Mouse (Mus musculus): ENCODE results near the gene Lrp1. TPM values are rescaled to one million over a fixed set of nuclear protein-coding genes. Genes with fewer than 3 reads are reported as not detected.

Gene Lrp1
- total RNA-seq, 4 experiments from 2014 or later: 212 to 271 (median 242) TPM

DNA sequence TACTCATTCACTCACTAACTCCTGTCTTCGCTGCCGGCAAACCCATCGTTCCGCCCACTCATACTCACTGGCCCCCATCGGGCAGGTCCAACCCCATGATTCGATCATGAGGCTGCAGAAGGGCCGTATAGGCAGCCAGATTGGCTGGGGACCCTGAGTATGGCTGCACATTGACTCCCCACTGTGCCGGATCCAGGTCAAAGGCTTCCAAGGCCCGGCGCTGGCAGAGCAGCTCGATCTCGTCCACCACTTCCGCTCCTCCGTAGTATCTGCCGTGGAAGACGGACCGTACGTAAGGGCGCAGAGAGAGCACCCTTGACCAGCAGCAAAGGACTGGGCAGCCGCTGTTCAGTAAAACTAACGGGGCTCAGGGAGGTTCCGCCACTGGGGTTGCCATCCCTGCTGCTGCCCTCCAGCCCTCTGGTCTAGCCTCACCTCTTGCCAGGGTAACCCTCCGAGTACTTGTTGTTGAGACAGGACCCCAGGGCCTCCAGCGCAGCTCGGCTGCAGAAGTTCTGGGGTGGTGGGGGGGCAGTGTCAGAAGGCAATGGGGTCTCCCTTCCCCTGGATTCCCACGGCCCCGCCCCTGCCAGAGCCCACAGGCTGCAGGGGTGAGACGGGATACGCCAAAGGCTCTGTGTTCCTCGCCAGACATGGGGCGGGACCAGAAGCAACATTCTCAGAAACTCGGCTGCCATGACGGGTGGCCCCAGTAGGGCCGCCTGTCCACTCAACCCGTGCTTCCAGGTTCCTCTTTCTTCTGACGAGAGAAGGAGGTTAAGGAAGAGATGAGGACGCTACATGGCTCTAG lies 100.8 kb downstream of the Lrp1 start:
- DNase-seq: no peak

DNA sequence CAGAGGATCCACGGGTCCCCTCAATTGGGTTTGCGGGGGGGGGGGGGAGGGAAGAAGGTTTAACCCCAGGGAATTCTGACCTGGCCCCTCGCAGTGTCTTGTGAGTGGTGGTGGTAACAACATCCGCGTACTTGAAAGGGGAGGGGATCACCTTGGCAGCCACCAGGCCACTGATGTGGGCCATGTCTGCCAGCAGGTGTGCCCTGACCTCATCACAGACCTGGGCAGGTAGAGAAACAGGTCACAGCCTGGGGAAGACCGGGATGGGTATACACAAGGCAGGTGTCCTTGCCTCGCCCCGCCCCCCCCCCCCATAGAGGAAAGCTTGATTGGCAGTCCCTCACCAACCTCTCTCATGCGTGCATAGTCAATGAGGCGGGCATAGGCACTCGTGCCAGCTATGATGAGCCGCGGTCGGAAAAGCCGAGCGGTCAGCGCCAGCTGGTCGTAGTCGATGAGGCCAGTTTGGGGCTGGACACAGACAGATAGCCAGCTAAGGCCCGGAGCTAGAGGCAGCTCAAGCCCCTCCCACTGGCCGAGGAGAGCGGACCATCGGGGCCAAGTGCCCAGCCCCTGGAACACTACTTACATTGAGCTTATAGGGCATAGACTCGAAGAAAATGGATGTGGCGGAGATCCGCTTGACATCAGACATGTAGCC lies 101.8 kb downstream of the Lrp1 start:
- no peak for DNase-seq

DNA sequence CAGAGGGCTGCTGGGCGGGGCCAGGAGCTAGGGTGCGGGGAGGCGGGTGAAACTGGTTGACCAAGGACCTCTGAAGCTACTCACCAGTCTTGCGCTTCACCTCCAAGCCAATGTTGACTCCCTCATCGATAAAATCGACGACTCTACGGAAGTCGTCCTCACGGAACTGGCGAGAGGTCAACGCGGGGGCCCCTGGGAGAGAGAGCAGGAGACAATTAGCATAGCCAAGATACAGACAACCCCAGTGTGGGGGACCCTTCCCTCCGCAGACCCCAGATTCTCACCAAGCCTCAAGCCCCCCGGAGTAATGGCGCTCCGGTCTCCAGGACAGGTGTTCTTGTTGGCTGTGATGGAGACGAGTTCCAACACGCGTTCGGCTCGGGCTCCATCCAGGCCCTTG lies 103.0 kb downstream of the Lrp1 start:
- DNase-seq: no peak

DNA sequence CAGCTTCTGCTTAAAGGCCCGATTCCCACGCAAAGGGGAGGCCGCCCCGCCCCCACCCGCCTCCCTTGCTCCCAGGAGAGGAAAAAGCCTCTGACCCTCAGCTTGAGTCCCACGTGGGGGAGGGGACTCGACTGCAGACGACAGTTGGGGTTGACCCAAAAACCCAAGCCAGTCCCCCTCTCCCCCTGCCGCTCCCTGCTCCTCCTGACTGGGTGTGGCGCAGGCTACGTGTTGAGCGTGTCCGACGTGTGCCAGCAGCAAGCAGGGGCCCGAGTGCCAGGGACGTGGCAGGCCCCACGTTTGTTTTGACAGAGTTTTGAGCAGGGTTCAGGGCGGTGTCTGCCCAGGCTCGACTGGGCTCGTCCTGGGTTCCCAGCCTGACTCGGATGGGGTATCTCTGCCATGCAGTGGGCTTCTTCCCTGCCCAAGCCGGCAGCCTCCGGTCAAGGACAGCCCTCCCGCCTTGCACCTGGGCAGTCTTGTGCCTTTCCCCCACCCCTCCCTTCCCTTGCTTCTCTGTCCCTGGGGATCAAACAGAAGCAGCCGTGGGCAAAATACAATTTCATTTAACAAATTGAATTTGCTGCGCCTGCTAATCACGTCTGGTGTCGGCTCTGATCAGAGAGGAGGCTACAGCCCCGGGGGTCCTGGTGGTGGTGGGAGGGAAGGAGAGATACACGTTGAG lies 104.2 kb downstream of the Lrp1 start:
- DNase-seq: no peak

GRCm38 (mm10) chr10:127515983-127516459 lies 104.9 kb downstream of the Lrp1 start:
- DNase-seq: no peak

GRCm38 (mm10) chr10:127515271-127515982 lies 105.5 kb downstream of the Lrp1 start:
- no peak for DNase-seq

DNA sequence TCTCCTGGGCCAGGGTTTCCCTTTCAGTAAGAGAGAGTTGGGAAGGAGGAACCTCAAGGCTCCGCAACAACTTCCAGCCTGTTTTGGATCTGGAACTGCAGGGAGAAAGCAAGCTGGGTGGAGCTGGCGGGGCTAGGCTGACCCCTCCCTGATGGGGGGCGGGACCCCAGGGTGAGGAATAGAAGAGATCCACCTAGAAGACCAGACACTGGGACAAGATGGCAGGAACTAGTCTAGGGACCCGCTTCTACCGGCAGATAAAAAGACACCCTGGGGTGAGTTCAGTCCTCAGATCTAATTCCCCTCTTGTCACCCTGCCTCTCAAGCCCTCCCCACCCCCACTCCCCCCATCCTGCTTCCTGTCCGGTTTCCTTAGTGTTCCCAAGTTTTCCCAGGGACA lies 106.2 kb downstream of the Lrp1 start, which contains the start of gene Ndufa4l2:
TSS of gene Ndufa4l2 (plus strand) at position 204 of the 400 bp plus-strand sequence.
- no peak for DNase-seq

DNA sequence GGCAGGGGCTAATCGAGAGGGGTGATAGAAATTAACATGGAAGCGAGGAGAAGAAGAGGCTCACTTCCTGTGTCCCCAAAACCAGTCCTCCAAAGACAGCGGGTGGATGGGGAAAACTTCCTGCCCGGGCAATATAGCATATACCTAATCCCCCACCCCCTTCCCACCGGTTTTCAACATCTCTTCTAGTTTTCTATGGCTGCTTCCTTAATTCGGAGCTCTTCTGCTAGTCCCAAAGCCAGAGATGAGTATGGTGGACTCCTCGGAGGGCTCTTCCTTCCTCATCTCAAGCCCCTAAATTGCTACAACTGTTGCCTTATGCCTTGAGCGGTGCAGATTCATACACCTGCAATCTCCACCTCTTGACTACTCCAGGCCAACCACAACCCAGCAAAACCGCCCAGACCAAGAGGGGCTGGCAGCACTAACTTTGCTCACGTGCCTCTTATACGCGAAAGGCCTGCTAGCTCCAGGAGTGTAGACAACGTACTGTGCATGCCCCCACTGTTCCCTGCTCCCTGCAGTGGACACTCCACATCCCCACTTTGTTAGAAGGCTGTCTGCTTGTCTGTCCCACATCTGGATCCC lies 106.7 kb downstream of the Lrp1 start:
- no peak for DNase-seq

GRCm38 (mm10) chr10:127513501-127514091 lies 107.4 kb downstream of the Lrp1 start:
- DNase-seq: no peak

DNA sequence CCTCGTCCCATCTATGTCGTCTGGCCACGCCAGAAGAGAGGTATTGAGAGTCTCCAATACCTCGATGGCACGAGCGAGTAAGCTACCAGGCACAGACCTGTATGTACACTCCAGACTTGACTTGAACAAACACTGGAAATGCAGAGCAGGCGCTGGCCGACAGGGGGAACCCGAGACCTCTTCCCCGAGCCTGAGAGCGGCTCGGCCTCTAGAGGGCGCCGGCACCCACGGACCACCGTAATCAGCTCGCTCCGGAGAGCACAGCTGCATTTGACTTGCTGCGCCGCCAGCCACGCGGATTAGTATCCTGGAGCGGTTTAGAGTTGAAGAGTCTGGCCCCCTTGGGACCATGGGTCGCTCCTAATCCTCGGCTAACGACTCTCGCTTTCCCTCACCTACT lies 108.1 kb downstream of the Lrp1 start:
- peak; percentile 84 for DNase-seq

DNA sequence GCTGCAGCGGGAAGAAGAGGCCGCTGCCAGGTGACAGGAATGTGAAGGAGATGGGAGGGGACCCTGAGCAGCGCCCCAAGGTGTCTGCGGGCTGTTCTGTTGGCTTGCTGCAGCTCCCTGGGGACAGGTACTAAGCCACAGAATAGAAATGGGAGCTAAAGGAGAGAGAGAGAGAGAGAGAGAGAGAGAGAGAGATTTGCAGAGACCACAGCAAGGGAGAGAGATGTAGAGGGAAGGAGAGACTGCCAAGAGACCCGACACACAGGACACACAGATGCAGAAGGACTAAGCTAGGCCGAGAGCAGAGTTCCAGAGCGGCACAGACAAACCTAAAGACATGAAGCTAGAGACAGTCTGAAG lies 108.7 kb downstream of the Lrp1 start:
- DNase-seq: no peak

DNA sequence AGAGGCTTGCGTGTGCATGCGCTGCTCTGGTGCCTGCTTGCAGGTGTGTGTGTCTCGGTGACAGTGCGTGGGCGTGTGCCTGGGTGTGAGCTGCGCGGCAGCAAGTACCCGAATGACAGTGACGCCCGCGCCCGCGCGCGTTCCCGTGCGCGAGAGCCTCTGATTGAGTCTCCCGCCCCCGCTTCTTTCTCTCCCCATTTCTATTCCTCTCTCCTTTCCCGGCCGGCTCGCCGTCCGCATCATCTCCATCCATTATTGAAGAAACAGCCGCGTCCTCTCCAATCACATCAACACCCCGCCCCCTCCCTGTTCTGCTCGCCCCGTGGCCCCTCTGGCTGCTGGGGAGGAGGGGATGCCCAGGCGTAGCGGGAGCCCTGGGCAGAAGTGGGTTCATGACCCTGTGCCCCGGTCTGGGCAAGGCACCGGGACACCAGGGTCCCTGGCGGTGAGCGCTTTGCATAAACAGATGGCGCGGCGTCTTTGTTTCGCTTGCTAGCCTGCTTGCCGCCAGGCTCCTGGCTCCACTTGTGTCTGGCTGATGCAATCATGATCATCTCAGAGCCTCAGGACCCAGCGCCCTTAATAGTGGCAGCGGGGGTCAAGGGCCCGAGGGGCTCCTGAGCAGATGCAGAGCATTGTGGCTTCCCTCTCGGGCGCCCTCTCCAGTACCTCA lies 109.2 kb downstream of the Lrp1 start:
- no peak for DNase-seq

DNA sequence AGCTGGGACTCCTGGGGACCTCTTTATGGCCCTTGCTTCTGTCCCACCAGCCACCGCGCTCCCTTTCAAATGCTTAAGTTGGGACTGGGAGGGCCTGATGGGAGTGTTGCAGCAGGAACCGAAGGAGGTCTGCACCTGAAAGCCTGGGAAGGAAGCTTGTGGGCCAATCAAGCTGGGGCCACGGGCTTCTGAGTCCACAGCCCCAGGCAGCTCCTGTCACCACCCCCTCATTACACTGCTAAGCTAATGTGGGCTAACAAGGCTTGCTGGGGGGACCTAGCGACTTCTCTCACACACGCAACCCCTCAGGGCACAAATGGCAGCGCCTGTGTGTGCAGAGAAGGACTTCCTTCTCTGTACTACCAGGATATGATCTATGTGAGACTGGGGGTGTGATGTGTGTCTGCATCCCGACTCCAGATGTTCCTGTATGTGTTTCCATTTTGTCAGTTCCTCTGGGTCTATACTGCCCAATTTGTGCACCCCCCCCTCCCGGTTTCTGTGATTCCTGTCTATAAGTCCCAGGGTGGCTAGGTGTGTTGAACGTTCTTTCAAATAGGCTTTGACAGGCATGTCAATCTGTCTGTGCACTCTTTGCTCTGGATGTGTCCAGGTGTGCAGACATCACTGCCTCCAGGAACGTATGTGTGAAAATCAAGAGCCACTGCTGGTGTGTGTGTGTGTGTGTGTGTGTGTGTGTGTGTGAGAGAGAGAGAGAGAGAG lies 109.9 kb downstream of the Lrp1 start:
- no peak for DNase-seq

- no peak for DNase-seq
These were observed 110.9 kb downstream of the Lrp1 start for GRCm38 (mm10) chr10:127509837-127510701.

DNA sequence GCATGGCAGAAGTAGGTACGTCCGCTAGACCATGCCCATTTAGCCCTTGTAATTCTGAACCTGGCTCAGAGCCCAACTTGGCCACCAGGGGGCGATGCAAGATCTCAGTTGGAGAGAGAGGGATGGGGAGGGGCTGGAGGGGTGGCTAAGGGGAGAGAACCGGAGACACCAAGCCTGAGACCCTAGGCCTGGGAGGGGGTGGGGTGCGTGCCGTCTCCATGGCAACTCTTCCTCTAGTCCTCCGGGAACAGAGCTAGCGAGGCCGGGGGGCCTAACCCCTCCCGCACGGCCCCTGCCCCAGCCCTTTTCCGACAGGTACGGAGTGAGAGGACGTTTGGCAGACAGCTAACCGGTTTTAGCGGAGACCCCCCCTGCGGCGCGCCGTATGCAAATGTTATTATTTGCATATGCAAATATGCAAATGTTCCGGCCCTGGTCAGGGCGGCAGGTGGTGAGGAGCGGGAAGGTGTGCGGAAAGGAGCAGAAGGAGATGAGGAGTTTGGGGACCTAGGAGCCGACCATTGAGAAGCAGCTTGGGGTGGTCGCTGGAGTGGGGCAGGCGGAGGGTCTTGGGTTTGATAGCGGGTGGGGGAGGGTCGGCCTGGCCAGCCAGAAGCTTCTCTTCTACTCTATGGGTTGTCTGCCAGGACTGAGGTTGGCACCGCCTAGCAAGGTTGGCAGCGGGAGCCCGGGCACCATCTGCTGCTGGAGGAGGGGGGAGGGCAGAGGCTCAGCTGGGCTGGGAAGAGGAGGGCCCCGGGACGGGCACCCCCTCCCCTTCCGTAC lies 111.7 kb downstream of the Lrp1 start:
- peak; percentile 65 for DNase-seq

GRCm38 (mm10) chr10:127508239-127508638 lies 112.7 kb downstream of the Lrp1 start:
- no peak for DNase-seq

DNA sequence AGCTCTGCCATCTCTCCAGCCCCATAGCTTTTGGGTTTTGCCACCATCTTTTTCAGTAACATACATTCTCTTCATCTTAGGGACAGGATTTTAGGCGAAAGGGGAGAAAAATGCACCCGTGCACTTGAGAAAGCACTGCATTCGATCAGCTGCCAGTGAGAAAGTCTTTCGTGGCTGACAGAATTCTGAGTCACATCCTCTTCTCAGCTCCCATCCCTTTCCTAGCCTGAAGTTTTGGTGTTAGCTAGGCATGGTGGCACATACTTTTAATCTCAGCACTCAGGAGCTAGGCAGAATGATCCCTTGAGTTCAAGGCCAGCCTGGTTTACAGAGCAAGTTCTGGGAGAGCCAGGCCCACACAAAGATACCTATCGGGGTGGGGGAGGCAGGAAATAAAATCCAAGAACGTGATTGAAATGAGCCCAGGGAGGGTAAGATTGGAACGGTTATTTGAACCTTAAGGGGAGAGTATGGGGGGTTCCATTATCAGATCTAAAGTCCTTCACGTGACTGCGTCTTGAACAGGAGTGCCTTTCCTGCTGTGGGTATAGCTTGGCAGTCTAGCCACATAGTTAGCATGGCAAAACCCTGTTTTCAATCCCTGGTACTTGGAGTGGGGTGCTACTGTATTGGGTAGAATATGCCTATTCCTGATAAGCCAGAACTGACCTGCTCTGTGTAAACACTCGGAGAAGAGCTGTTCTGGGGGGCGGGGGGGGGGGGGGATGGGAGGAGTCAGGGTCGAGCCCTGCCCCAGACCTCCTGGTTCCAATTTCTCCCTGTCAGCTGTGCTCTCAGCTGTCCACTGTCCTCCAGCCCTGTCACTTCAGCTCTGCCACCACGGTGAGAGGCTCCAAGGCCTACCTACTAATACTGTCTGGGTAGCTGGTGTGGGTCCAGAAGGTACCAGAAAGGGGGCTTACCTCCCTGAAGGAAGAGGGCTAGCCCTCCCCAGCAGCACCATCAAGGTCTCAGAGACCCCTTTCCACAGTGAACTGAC lies 119.8 kb downstream of the Lrp1 start, which contains the start of gene Stac3:
TSS of gene Stac3 (plus strand) at position 793 of the 1,000 bp plus-strand sequence.
- DNase-seq: no peak
